Mouse (Mus musculus): ENCODE measurements around the gene Ptprs.

Ptprs gene

DNA sequence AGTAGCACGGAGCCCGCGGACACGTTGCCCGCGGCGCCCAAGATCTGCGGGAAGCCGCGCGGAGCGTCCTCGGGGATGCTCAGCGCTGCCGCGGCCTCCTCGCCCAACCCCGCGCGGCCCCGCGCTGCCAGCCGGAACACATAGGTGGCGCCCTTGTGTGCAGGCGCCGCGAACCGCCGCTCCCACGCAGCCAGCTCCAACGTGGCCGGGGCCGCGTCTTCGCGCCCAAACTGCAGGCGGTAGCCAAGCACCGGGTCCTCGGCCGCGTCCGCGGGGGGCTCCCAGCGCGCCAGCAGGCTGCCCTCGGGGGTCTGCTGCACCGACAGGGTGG lies 50.7 kb downstream of the Ptprs start:
- peak; percentile 65 for DNase-seq (ENCODE audit: low read depth, low spot score)

DNA sequence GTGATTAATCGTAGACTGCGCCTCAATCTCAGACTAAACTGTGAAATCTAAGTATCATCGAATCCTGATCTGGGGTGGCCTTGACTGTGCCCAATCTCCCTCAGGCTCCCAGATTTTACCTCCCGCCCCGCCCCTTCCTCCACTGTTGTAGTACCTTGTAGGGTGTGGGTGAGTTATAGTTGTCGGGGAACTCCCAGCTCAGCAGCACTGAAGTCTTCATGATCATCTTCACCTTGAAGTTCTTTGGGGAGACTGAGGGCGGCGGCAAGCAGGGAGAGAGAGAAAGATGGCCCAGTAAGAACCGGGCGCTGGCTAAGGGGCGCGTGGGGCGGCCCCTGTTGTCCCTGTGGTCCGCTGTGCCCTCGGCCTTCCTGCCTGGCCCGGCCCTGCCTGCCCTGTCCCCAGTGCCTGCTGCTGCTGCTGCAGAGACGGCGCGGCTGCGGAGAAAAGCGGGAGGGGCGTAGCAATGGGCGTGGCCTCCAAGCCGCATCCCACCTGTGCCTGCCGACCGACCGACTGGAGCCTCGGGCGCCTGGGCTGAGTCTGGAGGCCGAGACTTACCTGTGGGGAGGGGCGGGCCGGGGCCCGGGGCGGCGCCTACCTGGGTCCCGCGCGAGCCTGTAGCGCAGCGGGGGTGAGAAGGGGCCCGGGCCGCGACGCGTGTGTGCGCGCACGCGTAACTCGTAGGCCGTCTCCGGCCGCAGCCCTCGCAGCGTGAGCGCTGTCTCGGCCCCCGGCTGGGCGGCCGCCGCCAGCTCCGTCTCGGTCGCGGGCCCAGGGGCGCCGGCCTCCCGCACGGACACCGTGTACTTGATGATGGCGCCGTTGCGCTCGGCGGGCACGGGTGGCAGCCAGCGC lies 51.3 kb downstream of the Ptprs start:
- DNase-seq (ENCODE audit: low read depth, low spot score) = peak; percentile 45

GRCm38 (mm10) chr17:56420022-56420421 lies 56.3 kb downstream of the Ptprs start:
- DNase-seq (ENCODE audit: low read depth, low spot score) = no peak

- no peak for DNase-seq (ENCODE audit: low read depth, low spot score)
These were observed 58.0 kb downstream of the Ptprs start for GRCm38 (mm10) chr17:56418304-56418703.

DNA sequence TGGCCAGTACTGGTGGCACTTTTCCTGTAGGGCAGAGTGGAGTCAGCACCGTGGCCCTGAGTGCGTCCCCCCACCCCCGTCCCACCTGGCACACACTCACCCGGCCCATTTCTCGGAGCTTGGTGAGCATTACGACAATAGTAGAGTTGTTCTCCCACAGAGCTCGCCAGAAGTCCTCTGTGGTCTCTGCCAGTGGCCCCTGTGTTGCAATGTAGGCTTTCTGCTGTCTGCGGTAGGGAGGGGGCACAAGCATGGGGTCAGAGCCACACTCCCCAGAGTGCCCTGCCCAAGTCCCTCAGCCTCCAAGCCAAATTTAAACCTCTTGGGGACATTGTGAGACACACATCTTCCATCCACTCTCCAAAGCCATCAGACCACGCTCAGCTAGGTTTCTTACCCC lies 61.5 kb downstream of the Ptprs start:
- no peak for DNase-seq (ENCODE audit: low read depth, low spot score)

DNA sequence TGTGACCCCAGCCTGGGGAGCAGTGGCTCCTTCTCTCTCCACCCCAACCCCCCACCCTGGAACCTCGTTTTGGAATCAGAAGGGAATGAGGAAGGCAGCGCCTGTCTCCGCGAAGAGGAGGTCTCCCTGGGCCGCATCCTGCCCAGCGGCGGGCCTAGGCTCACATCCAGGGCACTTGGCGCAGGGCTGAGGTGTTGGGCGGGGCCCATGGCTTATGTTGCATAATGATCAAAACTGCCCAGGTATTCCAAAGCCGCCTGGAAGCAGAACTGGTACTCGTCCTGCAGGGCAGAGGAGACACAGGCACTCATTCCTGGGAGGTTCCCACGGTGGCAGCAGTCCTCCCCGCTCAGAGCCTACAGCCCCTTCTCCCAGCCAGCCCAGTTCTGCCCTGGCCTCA lies 63.2 kb downstream of the Ptprs start:
- DNase-seq (ENCODE audit: low read depth, low spot score) = no peak

GRCm38 (mm10) chr17:56411437-56411836 lies 64.8 kb downstream of the Ptprs start:
- DNase-seq (ENCODE audit: low read depth, low spot score) = no peak

DNA sequence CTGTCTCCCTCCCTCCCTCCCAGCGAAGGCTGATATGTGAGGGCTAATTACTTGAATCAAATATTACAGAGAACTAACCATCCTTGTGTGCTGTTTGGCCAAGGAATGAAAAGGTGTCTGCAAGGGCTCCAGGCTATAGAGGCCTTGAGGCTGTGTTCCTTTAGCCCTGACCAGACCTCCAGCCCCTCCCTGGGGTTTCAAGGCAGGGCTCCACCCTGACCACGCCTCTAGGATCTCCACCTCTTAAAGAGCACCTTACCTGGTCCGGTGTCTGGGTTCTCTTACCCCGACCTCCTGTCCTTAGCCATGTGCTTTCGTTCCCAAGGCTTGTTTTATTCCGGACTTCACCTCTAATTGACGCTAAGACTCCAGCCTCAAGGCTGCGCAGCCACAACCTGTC lies 66.5 kb downstream of the Ptprs start:
- no peak for DNase-seq (ENCODE audit: low read depth, low spot score)

- DNase-seq (ENCODE audit: low read depth, low spot score) = no peak
These were observed 67.2 kb downstream of the Ptprs start for GRCm38 (mm10) chr17:56408965-56409625.

DNA sequence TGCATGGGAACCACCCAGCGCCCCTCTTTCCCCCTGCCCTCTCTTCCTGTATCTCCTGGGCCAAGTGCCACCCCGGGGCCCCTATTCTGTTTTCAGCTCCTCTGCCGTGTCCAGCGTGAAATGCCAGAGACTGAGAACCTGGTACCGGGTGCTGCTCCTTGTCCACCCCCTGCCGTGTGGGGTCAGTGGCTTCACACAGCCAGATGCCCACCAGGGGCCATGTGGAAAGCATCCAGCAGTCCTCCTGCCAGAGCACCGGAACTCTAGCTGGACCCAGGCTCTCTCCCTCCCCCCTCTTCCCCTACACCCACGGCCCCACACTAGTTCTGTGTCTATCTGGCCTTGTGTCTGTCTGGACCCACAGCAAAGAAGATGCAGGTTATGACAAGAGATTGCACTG lies 68.9 kb downstream of the Ptprs start:
- no peak for DNase-seq (ENCODE audit: low read depth, low spot score)

GRCm38 (mm10) chr17:56406878-56407277 lies 69.4 kb downstream of the Ptprs start:
- DNase-seq (ENCODE audit: low read depth, low spot score) = no peak

DNA sequence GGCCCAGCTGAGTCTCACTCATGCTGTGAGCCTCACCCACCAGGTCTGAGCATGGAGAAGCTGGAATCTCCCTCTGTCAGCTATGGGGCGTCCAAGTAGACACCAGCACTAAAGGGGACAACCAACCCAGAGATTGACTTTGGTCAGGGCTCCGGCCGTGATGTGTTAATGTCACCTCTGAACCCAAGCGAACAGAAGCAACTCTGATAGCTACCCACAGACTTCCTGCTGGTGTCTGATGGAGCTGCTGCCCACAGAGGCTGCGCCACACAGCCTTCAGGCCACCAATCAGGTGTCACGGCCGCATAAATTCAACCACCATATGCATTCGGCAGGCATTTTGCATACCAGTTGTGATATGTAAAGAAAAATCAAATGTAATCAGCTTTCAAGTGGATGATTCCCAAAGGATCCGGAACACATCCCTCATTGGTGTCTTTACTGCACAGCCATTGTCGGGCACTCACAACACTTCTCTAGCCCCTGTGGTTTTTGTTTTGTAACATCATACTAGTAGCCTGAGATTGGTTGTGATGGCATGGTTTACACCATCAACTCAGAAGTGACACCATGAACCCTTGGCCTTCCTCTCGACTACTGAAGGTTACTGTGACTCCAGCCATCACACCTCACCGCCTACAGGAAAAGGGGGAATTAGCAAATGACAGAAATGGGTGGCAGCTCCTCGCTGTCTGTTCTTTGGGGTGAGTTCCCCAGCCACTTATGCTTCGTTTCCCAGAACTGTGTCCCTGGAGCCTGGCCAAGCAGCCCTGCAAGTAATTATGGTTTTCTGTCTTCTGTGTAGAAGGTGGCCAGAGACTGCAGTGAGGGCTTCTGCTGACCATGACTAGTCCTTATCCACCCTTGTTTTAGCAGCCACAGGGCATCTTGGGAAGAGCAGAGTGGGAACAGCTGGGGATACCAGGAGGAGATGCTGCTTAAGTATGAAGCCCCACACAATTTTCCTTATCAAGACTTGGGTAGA lies 70.1 kb downstream of the Ptprs start:
- no peak for DNase-seq (ENCODE audit: low read depth, low spot score)

GRCm38 (mm10) chr17:56405341-56405740 lies 70.9 kb downstream of the Ptprs start:
- DNase-seq (ENCODE audit: low read depth, low spot score) = no peak

DNA sequence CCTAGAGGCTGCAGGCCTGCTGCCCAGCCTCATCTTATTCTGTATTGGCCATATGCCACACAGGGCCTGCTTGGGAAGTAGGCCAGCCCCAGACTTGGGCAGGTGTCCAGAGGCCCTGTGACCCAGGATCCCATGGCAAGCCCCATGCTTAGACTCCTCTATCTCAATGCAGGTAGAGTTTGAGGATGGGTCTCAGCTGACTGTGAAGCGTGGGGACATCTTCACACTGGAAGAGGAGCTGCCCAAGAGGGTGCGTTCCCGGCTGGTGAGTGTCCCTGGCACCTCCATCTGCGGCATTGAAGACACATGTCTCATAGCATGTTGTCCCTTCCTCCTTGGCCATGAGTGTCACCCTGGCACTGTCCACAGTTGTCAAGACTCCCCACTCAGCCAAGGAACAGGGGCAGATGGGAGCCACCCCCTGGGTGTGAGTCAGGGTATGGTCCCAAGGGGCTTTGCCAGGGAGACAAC lies 75.2 kb downstream of the Ptprs start:
- DNase-seq (ENCODE audit: low read depth, low spot score) = no peak

DNA sequence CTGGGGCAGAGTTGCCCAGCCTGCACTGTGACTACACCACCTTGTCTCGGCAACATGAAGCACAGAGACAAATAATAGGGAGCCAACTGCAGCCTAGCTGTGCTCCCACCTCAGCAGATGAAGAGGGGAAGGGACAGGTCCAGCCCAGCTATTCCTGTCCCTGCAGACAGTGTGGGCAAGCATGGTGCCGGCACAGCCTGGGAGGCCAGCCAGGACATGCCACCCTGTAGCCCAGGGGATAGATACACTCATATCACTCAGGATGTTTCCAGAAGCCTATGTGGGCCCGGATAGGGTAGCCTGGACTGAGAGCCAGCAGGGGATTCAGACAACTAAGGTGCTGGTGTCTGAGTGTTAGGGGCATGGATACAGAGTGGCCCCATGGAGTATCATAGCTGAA lies 76.1 kb downstream of the Ptprs start:
- no peak for DNase-seq (ENCODE audit: low read depth, low spot score)

DNA sequence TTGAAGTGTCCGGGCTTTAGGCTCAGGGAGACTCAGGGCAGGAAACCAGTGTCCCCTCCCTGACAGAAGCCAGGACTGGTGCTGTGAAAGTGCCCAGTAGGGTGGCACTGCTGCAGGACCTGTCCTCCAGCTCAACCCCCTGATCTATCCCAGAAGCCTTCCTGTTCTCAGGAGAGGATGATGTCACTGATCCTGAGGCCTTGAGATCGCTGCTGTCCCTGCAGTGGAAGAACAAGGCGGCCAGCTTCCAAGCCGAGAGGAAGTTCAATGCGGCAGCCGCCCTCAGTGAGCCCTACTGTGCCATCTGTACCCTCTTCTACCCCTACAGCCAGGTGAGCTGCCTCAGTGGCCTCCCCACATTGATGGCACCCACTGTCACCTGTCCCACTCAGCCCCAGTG lies 80.2 kb downstream of the Ptprs start:
- no peak for DNase-seq (ENCODE audit: low read depth, low spot score)

GRCm38 (mm10) chr17:56393889-56394288 lies 82.4 kb downstream of the Ptprs start:
- no peak for DNase-seq (ENCODE audit: low read depth, low spot score)

DNA sequence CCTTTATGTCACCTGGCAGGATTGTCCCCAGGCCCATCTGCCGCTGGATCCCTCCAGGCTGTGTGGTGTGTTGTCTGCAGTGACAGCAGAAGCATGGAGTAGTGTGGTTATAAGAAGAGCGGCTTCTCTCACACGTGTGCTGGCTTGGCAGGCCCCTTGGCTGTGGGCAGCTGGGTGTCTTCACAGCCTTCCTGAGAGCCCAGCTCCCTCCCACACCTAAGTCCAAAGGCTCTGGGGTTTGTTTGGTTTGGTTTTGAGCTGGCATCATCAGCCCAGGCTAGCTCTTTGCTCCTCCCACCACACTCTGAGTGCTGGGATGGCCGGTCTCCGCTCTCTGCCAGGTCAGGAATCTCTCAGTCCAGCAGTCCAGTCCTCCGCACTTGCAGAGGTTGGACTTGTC lies 83.0 kb downstream of the Ptprs start:
- no peak for DNase-seq (ENCODE audit: low read depth, low spot score)

DNA sequence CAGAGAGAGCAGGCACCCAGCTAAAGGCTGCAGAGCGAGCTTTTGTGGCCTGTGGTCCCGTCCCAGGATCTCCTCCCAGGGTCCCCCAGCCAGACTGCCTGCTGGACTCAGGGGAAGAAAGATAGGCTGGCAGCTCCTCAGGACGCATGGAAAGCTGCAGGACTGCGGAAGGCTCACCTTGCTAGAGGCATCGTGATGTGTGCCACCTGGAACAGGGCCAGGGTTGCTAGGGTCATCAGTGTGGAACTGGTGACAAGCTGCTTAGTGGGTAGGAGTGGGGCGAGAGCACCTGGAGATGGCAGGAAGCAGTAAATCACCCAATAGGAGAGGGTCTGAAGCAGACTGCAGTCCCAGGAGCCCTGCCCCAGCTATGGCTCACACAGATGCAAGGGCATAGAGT lies 88.7 kb downstream of the Ptprs start:
- no peak for DNase-seq (ENCODE audit: low read depth, low spot score)

DNA sequence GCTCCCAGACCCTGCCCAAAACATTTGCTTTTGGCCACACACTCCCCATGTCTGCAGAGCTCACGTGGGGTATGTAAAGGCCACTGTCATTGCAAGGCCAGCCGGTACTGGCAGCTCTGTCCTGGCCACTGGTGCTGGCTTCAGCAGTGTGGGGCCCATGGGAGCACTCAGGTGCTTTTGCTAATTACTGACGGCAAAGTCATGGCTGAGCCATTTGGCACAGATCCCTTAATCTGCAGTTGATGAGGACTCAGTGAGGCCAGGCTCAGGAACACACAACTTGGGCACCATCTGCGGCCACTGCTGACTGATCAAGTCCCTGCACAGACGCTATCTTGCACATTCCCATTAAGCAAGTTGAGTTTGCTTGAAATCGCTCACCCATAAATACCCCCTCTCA lies 91.4 kb downstream of the Ptprs start:
- DNase-seq (ENCODE audit: low read depth, low spot score) = no peak

GRCm38 (mm10) chr17:56382997-56383396 lies 93.3 kb downstream of the Ptprs start:
- DNase-seq (ENCODE audit: low read depth, low spot score) = no peak

- no peak for DNase-seq (ENCODE audit: low read depth, low spot score)
These were observed 95.1 kb downstream of the Ptprs start for GRCm38 (mm10) chr17:56381183-56381582.
